Mouse (Mus musculus) forelimb bud, embryonic 11.5 days (tissue): ENCODE results near the gene Sgms1.

Experiments
- DNase-seq: peaks from one replicate; pipeline ENCODE4 v3.0.0-alpha.2; 2012; ENCODE audit warnings: low read depth, low spot score

The Sgms1 gene

DNA sequence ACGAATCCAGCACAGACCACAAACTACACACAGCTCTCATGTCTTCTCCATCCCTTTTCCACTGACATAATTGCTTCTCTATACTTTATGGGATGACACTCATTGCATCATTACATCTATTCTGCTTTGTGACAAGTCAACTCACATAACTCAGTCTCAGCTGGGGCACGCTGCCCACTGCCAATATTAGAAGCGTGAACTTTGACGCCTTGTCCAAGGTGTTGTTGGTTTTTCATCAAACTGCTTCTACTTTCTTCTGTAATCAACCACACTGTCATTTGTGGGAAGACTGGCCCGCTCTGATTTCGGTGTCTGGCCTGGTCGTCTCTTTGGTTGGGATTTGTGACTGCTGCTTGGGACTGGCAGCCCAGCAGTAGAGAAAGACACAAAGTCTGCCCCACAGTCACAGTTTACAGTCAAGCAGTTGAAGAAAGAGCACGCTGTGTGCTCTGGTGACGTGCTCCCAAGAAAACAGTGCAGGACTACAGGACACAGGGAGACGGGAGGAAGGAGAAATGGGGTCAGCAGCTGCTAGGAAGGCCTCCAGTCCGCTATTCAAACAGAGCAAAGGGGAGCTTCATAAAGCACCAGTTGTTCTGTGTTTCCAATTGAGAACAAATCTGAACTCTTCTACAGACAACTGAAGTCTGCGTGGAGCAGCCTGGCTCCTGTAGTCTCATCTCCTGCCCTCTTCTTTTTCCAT is 120.2 kb downstream of the Sgms1 start:
- no peak for DNase-seq

DNA sequence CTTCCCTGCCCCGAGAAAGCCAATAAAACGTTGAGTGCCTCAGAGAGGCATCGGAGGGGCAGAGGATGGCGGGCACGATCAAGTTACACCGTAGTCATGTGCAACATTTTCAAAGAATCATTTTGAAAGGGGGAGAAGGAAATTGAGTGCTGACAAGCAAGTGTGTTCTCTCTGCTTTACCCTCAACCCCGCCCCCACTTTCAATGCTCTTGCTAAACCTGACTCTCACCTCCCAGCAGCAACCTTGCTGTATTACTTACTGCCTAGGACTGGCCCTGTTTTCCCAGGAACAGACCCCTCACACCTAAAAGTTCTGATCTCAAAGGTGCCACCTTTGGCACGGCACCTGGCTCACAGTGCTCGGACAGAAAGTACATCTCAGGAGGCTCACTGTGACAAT is 121.0 kb downstream of the Sgms1 start:
- DNase-seq = no peak

DNA sequence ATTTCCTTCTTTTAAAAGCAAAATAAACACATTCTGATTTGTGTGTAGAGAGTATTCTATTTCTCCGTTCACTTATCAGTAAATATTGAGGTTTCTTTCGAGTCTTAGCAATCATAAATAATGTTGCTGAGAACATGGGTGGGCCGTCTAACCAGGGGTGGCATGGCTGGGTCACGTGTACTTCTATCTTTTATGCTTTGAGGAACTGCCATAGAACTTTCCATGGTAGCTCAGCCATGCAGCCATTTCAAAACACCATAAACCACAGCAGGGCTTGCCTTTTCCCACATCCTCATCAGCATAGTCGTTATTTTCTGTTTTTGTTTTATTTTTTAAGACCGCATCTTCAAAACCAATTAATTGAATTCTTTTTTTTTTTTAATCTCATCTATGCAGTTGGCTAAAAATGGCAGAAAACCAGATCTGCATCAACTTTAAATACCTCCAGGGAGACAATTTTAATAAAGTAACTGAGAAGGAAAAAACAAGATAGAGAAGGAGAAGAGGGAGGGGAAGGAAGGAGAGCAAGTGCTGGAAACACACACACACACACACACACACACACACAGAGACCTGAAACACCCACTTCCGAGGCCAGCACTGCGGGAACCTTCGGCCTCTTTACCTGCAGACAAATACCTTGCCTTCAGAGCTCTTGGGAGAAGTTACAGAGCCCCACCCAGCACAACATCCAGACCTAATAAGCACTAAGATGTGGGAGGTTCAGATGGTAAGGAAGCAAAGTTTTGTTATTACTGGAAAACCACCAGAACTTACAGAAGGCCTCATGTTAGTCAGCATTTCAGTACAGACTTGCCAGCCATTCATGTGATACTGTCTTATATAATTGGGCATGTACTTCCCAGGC is 122.9 kb downstream of the Sgms1 start:
- DNase-seq = no peak

- DNase-seq = no peak
These were observed 125.8 kb downstream of the Sgms1 start for GRCm38 (mm10) chr19:32263753-32264152.

- no peak for DNase-seq
These were observed 126.5 kb downstream of the Sgms1 start for GRCm38 (mm10) chr19:32262805-32263572.

DNA sequence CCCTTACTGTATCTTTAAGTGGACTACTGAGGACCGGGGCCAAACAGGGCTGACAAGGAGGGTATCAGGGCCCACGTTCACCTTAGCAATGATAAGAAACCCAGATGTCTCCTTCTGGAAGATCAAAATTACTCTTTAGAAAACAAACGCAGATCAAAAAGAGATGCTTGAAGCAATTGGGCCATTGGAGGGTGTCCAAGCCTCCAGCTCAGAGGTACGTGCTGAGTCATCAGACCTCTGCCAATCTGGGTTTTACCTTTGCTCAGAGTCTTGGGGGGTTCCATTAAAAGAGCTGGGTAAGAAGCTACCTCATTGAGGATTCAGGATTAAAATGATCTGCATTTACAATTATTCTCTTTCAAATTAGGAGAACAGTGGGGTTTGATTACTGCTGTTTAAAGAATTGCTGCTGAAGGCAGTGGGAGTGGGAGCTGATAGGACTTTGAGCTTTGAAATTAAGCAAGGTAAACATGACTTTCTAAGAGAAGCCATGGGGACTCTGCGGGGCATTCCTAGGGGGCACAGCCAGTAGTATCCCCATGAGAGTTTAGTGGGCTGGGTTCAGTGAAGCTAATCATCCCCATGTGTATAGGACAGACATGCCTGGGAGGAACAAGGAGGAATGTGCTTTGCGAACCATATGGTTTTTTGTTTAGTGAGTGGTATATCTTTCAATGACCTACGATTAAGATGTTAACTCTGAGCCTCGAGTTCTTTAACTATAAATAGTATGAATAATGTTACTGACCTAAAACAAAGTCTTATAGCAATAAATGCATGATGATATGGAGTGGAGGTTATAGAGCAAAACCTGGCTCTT is 128.4 kb downstream of the Sgms1 start:
- DNase-seq = no peak

DNA sequence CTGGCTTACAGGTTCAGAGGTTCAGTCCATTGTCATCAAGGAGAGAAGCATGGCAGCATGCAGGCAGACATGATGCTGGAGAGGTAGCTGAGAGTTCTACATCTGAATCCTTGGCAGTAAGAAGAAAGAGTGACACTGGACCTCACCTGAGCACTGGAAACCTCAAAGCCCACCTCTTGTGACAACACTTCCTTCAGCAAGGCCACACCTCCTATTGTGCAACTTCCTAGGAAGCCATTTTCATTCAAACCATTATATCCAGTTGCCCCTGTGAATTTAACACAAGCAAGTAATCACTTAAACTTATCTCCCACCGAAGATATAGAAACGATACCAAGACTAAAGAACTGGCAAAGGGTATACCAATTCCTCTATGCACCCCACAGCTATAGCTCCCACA is 129.7 kb downstream of the Sgms1 start:
- no peak for DNase-seq

DNA sequence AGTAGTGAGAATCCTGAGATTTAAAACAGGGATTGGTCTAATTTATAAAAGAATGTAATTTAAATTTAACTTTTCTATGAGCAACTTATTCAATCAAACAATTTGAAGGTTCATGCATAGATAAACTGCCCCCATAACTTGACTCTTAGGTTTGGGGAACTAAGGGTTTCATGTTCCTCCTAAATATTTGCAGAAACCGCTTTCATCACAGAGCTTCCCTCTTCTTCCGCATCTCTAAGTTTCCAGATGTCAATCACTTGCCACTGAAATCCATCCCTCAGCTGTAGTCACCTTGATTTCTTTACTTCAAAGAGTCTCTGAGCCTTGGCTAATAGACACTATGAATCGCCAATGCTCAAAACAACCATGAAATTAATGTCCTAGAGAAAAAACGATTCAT is 130.5 kb downstream of the Sgms1 start:
- DNase-seq = no peak

DNA sequence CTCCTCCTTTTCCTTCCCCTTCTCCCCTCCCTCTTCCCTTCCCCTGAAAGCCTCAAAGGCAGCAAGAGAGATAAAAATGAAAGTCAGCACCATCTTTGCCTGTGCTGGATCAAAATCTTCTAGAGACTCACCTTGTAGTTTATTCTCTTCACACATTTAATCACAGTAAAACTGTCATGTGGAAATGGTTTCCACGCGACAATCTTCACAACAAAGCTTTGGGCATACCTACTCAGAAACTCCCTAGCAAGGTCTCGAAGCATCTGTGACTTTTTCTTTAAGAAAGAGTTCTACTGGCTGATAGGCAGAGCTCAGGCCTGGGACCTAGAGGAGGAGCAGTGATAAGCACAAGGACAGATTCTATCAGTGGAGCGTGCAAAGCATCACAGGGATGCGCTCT is 131.4 kb downstream of the Sgms1 start:
- no peak for DNase-seq

- no peak for DNase-seq
These were observed 131.9 kb downstream of the Sgms1 start for GRCm38 (mm10) chr19:32257616-32258015.

DNA sequence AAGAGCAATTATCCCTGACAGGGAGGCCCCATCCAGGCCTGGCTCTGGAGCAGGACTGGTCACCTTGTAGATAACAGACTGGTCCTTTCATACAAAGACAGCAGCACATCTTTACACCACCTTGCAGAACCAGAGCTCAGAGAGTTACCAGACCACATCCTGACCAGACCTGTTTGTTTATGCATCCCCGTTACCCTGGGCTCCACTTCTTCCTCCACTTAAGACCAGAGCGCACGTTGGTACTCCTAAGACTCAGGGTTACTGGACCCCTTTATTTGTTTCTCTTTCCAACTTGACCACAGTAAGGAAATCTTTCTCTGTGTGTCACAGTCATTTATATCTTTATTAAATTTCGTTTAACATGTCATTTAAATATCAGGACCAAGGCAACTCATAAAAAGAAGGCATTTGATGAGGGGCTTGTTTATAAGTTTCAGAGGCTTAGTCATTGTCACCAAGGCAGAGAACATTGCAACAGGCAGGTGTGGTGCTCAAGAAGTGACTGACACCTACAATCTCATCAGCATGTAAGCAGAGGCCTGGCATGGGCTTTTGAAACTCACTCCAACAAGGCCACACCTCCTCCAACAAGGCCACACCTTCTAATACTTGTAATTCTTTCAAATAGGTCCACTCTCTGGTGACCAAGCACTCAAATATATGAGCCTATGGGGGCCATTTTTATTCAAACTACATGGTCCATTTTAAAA is 132.7 kb downstream of the Sgms1 start:
- no peak for DNase-seq

GRCm38 (mm10) chr19:32255429-32256185 is 133.9 kb downstream of the Sgms1 start:
- no peak for DNase-seq

- no peak for DNase-seq
These were observed 134.7 kb downstream of the Sgms1 start for GRCm38 (mm10) chr19:32254739-32255344.

- DNase-seq = no peak
These were observed 135.3 kb downstream of the Sgms1 start for GRCm38 (mm10) chr19:32254204-32254603.

DNA sequence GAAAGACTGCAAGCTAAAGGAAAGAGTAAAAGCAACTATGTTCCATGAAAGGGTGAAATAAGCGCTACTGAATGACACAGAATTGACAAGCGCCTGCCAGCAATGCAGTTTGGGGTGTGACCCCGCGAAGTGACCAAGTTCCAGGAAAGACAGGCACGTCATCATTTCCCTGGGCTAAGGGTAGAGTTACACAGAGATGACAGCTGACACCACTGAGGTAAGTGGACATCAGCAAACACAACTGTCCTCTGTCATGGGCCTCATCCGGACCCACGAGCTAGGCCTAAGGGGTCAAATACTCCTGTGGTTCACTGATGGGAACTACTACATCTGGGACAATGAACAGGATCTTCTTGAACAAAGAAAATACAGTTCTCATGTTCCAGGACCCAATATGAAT is 136.5 kb downstream of the Sgms1 start:
- no peak for DNase-seq

GRCm38 (mm10) chr19:32252451-32252850 is 137.1 kb downstream of the Sgms1 start:
- DNase-seq = no peak

GRCm38 (mm10) chr19:32249181-32250130 is 140.1 kb downstream of the Sgms1 start:
- no peak for DNase-seq

GRCm38 (mm10) chr19:32244881-32245280 is 144.6 kb downstream of the Sgms1 start:
- DNase-seq = no peak
